In the genomic region with DNA sequence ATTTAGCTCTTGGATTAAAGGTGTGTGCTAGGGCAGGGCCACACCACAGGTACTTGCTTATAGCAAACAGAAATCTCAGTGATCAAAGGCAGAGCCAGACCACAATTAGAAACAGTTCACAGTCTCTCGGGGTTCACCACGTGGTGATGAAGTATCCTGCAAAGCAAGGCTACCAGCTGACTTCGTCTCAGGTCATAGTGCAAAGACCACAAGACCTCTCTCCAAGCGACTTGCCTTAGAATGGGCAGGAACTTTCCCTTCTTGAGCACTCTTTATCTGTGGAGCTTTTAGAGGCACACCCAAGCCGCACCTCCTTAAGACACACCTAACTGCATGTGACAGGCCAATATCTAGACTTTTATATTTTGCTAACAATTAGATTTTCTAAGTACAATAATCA, we compare ENCODE assay signal across 14 mouse cellular contexts. TPM values are rescaled to one million over a fixed set of nuclear protein-coding genes. Genes with fewer than 3 reads are reported as not detected.
DNase-seq lines count a peak whose midpoint lies in the region; ATAC-seq lines count a peak whose summit lies in the region.
"Had no signal": no experiment of that assay in that cellular context is flagged by ENCODE, and none has a peak within 500 bp of the region (broad histone marks: within the 10 kb centered on the region; RNA-seq: fewer than 3 reads in every experiment).

No protein-coding gene starts in this region.

- DNase-seq in forebrain, embryonic 10.5 days (ENCODE audit: extremely low spot score, low spot score), result no peak
- DNase-seq in midbrain, embryonic 14.5 days, result no peak
- DNase-seq in adrenal gland, postnatal 10 days, result no peak
- DNase-seq in embryonic facial prominence, embryonic 10.5 days (ENCODE audit: low spot score), result no peak
- DNase-seq in frontal cortex, postnatal 25 days (ENCODE audit: low spot score in 2 of 2), result no peak
- DNase-seq: adrenal gland, postnatal 14 days; cerebellum, adult 11-12 months; forebrain, postnatal 0 days; heart, postnatal 36 days; left cerebral cortex, postnatal 4 days had no signal

- no peaks in the 10 kb centered on the region for H3K27me3 ChIP-seq in forebrain, embryonic 13.5 days
- no peaks in the 10 kb centered on the region for H3K27me3 ChIP-seq in forebrain, embryonic 10.5 days (ENCODE audit: poor library complexity, severe bottlenecking)
- H3K27me3 ChIP-seq in midbrain, embryonic 13.5 days, result no peaks in the 10 kb centered on the region
- H3K27me3 ChIP-seq in midbrain, embryonic 14.5 days (ENCODE audit: control insufficient read depth, insufficient read depth, low read length), result no peaks in the 10 kb centered on the region
- H3K27me3 ChIP-seq in liver, embryonic 12.5 days (replicated peaks), result no peaks in the 10 kb centered on the region
- H3K27me3 ChIP-seq in embryonic facial prominence, embryonic 10.5 days (replicated peaks; ENCODE audit: low read depth, poor library complexity, severe bottlenecking), result no peaks in the 10 kb centered on the region

- no peaks in the 10 kb centered on the region for H3K9me3 ChIP-seq in forebrain, embryonic 13.5 days (replicated peaks)
- H3K9me3 ChIP-seq in forebrain, embryonic 10.5 days, result no peaks in the 10 kb centered on the region
- H3K9me3 ChIP-seq in midbrain, embryonic 13.5 days, result no peaks in the 10 kb centered on the region
- H3K9me3 ChIP-seq in midbrain, embryonic 14.5 days (ENCODE audit: control insufficient read depth, low read length), result no peaks in the 10 kb centered on the region
- no peaks in the 10 kb centered on the region for H3K9me3 ChIP-seq in liver, embryonic 12.5 days (replicated peaks)
- H3K9me3 ChIP-seq in embryonic facial prominence, embryonic 10.5 days, result no peaks in the 10 kb centered on the region

- H3K4me3 ChIP-seq in forebrain, embryonic 13.5 days, result no peak overlapping the region
- H3K4me3 ChIP-seq in forebrain, embryonic 10.5 days, result no peak overlapping the region
- H3K4me3 ChIP-seq in midbrain, embryonic 13.5 days (replicated peaks), result no peak overlapping the region
- no peak overlapping the region for H3K4me3 ChIP-seq in midbrain, embryonic 14.5 days (replicated peaks; ENCODE audit: low read depth, low read length)
- peak overlapping the region; percentile 3 for H3K4me3 ChIP-seq in liver, embryonic 12.5 days
- H3K4me3 ChIP-seq in embryonic facial prominence, embryonic 10.5 days, result no peak overlapping the region

- H3K27ac ChIP-seq in forebrain, embryonic 13.5 days, result no peak overlapping the region
- H3K27ac ChIP-seq in forebrain, embryonic 10.5 days, result no peak overlapping the region
- H3K27ac ChIP-seq in midbrain, embryonic 13.5 days, result no peak overlapping the region
- no peak overlapping the region for H3K27ac ChIP-seq in midbrain, embryonic 14.5 days (replicated peaks; ENCODE audit: low read depth, low read length)
- peak overlapping the region; percentile 75 for H3K27ac ChIP-seq in liver, embryonic 12.5 days
- H3K27ac ChIP-seq in embryonic facial prominence, embryonic 10.5 days (replicated peaks), result no peak overlapping the region
- H3K27ac ChIP-seq: macrophage had no signal

- H3K9ac ChIP-seq in forebrain, embryonic 13.5 days, result 0 out of 2 replicates have a peak overlapping the region, but pooled peaks have one; percentile 26
- peak overlapping the region; percentile 14; the same call in 1 of the 2 replicates for H3K9ac ChIP-seq in midbrain, embryonic 13.5 days (replicated peaks)
- no peak overlapping the region for H3K9ac ChIP-seq in midbrain, embryonic 14.5 days (replicated peaks; ENCODE audit: low read length)
- H3K9ac ChIP-seq in liver, embryonic 12.5 days, result no peak overlapping the region; the same call in 1 of the 2 replicates

- no peak for ATAC-seq in forebrain, embryonic 13.5 days
- ATAC-seq in midbrain, embryonic 13.5 days, result no peak
- no peak for ATAC-seq in midbrain, embryonic 14.5 days (ENCODE audit: low FRiP score, low TSS enrichment)
- ATAC-seq in liver, embryonic 12.5 days, result peak; percentile 39; the same call in 1 of the 2 replicates
- ATAC-seq: forebrain, postnatal 0 days had no signal

- peaks cover 44% of the 10 kb centered on the region for H3K4me1 ChIP-seq in forebrain, embryonic 13.5 days
- H3K4me1 ChIP-seq in forebrain, embryonic 10.5 days, result peaks cover 50% of the 10 kb centered on the region
- H3K4me1 ChIP-seq in midbrain, embryonic 13.5 days (replicated peaks), result peaks cover 40% of the 10 kb centered on the region
- H3K4me1 ChIP-seq in midbrain, embryonic 14.5 days (ENCODE audit: control insufficient read depth, insufficient read depth, low read length), result peaks cover 18% of the 10 kb centered on the region
- H3K4me1 ChIP-seq in liver, embryonic 12.5 days, result peaks cover 69% of the 10 kb centered on the region
- H3K4me1 ChIP-seq in embryonic facial prominence, embryonic 10.5 days, result peaks cover 27% of the 10 kb centered on the region

- H3K36me3 ChIP-seq in forebrain, embryonic 13.5 days (ENCODE audit: poor library complexity, severe bottlenecking), result no peaks in the 10 kb centered on the region
- peaks cover 4% of the 10 kb centered on the region; the same call in 1 of the 2 replicates for H3K36me3 ChIP-seq in forebrain, embryonic 10.5 days (replicated peaks)
- no peaks in the 10 kb centered on the region for H3K36me3 ChIP-seq in midbrain, embryonic 13.5 days
- no peaks in the 10 kb centered on the region for H3K36me3 ChIP-seq in midbrain, embryonic 14.5 days (ENCODE audit: control insufficient read depth, insufficient read depth, low read length)
- 0 out of 2 replicates have a peak, but pooled peaks cover 3% of the 10 kb centered on the region for H3K36me3 ChIP-seq in liver, embryonic 12.5 days
- peaks cover 3% of the 10 kb centered on the region; the same call in 1 of the 2 replicates for H3K36me3 ChIP-seq in embryonic facial prominence, embryonic 10.5 days (replicated peaks)

- 73% methylated on average over 5 of the region's 5 CpGs for WGBS in forebrain, embryonic 13.5 days
- 74% methylated on average over 5 of the region's 5 CpGs for WGBS in forebrain, embryonic 10.5 days
- 81% methylated on average over 5 of the region's 5 CpGs for WGBS in midbrain, embryonic 13.5 days
- 76% methylated on average over 5 of the region's 5 CpGs for WGBS in midbrain, embryonic 14.5 days
- 25% methylated on average over 5 of the region's 5 CpGs for WGBS in liver, embryonic 12.5 days (ENCODE audit: insufficient replicate concordance)
- 61% methylated on average over 5 of the region's 5 CpGs for WGBS in embryonic facial prominence, embryonic 10.5 days

- no peak overlapping the region for H3K4me2 ChIP-seq in forebrain, embryonic 13.5 days
- no peak overlapping the region for H3K4me2 ChIP-seq in midbrain, embryonic 13.5 days (replicated peaks)
- no peak overlapping the region for H3K4me2 ChIP-seq in midbrain, embryonic 14.5 days (ENCODE audit: low read length)
- H3K4me2 ChIP-seq in liver, embryonic 12.5 days, result peak overlapping the region; percentile 54

RNA-seq across cellular contexts. Expression of a gene that starts 4.0 kb away (rescaled TPM):
- polyA plus RNA-seq in forebrain, embryonic 13.5 days (2015; fragmentation: Nextera tagmentation; extraction: Ambion mirVana), result 94.9 and 99.5 TPM in 2 replicates
- polyA plus RNA-seq in forebrain, embryonic 10.5 days (2016; fragmentation: Nextera tagmentation; extraction: Ambion mirVana), result 113 and 127 TPM in 2 replicates
- polyA plus RNA-seq in midbrain, embryonic 13.5 days (2015; fragmentation: Nextera tagmentation; extraction: Ambion mirVana), result 77.6 and 78.5 TPM in 2 replicates
- 58.0 and 58.6 TPM in 2 replicates for polyA plus RNA-seq in midbrain, embryonic 14.5 days (2014; fragmentation: Nextera tagmentation; extraction: Ambion mirVana)
- polyA plus RNA-seq in liver, embryonic 12.5 days (2016; fragmentation: Nextera tagmentation; extraction: Ambion mirVana), result 56.4 and 62.1 TPM in 2 replicates
- total RNA-seq in adrenal gland, postnatal 10 days (2021), result 10 to 100 TPM; 38.1 to 40.9 TPM
- polyA plus RNA-seq in embryonic facial prominence, embryonic 10.5 days (2016; fragmentation: Nextera tagmentation; extraction: Ambion mirVana), result 111 and 121 TPM in 2 replicates

RNA-seq across cellular contexts. Expression of a gene that starts 4.5 kb away (rescaled TPM):
- 41.7 and 44.1 TPM in 2 replicates for polyA plus RNA-seq in forebrain, embryonic 13.5 days (2015; fragmentation: Nextera tagmentation; extraction: Ambion mirVana)
- 45.8 and 50.7 TPM in 2 replicates for polyA plus RNA-seq in forebrain, embryonic 10.5 days (2016; fragmentation: Nextera tagmentation; extraction: Ambion mirVana)
- 42.3 and 45.8 TPM in 2 replicates for polyA plus RNA-seq in midbrain, embryonic 13.5 days (2015; fragmentation: Nextera tagmentation; extraction: Ambion mirVana)
- 38.4 and 39.5 TPM in 2 replicates for polyA plus RNA-seq in midbrain, embryonic 14.5 days (2014; fragmentation: Nextera tagmentation; extraction: Ambion mirVana)
- polyA plus RNA-seq in liver, embryonic 12.5 days (2016; fragmentation: Nextera tagmentation; extraction: Ambion mirVana), result 19.6 and 20.0 TPM in 2 replicates
- total RNA-seq in adrenal gland, postnatal 10 days (2021), result 10 to 100 TPM; 14.4 to 20.6 TPM
- 45.2 and 49.5 TPM in 2 replicates for polyA plus RNA-seq in embryonic facial prominence, embryonic 10.5 days (2016; fragmentation: Nextera tagmentation; extraction: Ambion mirVana)

Comparison
In these comparisons a context has a peak if more than half of its experiments do, and no peak if none do; other contexts are left out.
1. H3K9ac ChIP-seq: peak in forebrain, embryonic 13.5 days (single experiment) and midbrain, embryonic 13.5 days (single experiment); none in midbrain, embryonic 14.5 days (single experiment) and liver, embryonic 12.5 days (single experiment).